Mouse (Mus musculus): ENCODE results near the gene Bbs9.

DNA sequence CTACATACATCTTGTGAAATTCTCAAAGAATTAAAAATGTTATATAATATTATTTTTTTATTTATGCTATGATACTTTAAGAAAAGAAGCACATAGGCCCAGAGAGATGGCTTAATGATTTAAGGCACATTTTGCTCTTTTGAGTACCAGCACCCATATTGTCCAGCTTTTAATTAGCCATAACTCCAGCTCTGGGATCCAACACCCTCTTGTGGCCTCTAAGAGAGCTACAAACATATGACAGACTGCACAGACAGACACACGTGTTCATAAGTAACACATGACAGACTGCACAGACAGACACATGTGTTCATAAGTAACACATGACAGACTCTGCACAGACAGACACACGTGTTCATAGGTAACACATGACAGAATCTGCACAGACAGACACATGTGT, 235.8 kb downstream of the Bbs9 start:
- TF ChIP-seq CTCF (IDR thresholded peaks at IDR 0.05; ENCODE audit: control insufficient read depth, insufficient read depth, low read length) (no peak), POLR2A (IDR thresholded peaks at IDR 0.05; ENCODE audit: borderline replicate concordance, control insufficient read depth, low read depth, low read length) (no peak)
